Mouse (Mus musculus) heart, adult 11 months (tissue): ENCODE data around the gene Msl1.

Source experiments
- DNase-seq: peaks from one replicate; pipeline ENCODE4 v3.0.0; 2022

The Msl1 gene

DNA sequence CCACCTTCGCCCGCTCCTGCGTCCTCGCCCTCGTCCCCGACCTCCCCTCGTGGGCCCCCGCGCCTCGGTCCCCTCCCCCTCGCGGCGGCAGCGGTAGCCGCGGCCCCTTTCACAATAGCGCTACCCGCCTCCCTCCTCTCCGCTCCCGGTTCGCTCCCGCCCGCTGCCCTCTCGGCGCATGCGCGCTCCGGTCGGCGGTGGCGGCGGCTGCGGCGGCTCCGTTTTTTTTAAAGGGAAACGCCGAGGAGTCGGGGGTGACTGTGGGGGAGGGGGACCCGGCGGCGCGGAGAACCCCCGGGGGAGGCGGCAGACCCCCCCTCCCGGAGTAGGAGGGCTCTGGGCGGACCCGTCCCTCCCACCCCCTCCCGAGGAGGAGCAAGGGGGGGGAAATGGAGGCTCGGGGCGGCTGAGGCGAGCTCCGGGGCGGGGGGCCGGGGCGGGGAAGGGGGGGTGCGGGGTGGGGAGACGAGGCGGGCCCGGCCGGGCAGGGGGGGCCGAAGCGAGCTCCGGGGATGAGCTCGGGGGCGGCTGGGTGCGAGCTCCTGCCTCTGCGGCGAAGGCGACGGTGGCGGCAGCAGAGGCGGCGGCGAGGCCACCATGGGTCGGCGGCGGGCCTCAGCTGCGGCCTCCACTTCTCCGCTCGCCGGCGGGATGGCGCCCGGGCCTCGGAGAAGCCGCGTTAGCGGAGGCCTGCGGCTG is at the start of gene Msl1:
Gene Msl1, plus strand, starts transcription at position 502 of the 699 bp plus-strand sequence.
- peak; percentile 99 for DNase-seq

DNA sequence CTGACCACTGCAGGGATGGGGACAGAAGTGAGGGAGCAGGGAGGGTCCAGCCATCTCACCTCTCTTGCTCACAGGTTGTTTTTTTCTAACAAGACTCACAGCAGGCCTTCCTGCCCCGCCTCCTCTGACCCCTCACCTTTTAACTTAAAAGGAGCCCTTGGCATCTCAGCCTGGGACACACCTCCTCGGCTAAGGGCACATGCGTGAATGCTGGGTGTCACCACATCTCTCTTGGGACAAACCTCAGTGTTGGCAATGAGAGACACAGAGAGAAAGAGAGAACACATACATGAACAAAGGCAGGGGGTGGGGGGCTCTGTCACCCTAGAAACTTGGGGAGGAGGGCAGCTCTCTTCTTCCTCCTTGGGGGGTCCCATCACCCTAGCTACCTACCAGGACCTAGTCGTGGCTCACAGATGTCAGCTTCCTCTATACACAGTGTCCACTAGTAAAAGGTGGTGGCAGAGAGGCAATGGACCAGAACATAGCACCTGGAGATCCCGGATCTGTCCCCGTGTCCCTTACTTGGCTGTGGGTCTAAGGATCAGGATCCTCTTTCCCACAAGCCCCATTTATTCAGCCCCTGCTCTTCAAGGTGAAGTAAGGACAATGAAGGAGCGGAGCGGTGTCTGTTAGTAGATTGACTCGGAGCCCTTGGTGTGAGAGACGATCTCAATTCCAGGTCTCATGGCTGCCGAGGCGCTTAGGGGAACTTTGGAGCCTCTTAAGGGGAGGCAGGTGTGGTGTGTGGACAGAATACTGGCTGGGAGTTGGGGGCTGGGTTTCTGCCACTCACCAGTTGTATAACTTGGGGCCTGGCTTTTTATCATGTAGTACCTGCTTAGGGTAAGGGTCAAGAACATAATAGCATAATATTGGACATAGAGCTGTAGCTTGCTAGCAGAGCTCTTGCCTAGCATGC is 49.1 kb upstream of the Msl1 start:
- peak; percentile 94 for DNase-seq

GRCm38 (mm10) chr11:98746855-98747693 is 48.2 kb upstream of the Msl1 start:
- peak; percentile 99 for DNase-seq

DNA sequence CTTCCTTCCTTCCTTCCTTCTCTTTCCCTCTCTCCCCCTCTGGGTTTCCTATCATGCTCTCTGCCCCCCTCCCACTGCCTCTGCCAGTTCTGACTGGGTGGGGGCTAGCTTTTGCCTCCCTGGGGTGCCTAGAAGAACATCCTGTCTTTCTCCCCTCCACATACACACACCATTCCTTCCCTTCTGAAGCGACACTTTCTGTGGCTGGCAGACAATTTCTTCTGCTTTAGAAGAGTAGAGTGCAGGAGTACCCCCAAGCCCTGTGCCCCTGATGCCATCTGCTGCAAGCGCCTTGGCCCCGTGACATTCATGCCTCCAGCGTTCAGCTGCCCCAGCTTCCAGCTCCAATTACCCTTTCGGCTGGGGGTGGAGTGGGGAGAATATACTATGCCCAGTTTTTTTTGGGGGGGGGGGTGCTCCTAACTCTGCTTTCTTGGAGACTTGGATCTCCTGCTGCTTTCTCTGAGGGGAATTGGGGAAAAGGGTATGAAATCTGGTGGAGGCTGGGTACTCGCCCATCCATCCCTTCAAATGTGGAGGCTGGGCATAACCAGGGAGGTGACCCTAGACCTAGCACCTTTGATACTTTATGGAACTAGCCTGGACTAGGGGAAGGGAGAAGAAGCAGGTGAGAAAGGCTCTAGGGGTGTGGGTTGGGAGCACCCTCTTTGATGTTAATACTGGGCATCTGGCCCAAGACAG is 47.4 kb upstream of the Msl1 start:
- peak; percentile 98 for DNase-seq

GRCm38 (mm10) chr11:98748506-98749416 is 46.6 kb upstream of the Msl1 start:
- DNase-seq, result peak; percentile 96

- DNase-seq, result peak; percentile 94
Measured at GRCm38 (mm10) chr11:98749716-98750115, 45.6 kb upstream of the Msl1 start.

- peak; percentile 98 for DNase-seq
Measured at GRCm38 (mm10) chr11:98750351-98751201, 44.7 kb upstream of the Msl1 start.

GRCm38 (mm10) chr11:98751221-98751782 is 44.0 kb upstream of the Msl1 start:
- peak; percentile 96 for DNase-seq

DNA sequence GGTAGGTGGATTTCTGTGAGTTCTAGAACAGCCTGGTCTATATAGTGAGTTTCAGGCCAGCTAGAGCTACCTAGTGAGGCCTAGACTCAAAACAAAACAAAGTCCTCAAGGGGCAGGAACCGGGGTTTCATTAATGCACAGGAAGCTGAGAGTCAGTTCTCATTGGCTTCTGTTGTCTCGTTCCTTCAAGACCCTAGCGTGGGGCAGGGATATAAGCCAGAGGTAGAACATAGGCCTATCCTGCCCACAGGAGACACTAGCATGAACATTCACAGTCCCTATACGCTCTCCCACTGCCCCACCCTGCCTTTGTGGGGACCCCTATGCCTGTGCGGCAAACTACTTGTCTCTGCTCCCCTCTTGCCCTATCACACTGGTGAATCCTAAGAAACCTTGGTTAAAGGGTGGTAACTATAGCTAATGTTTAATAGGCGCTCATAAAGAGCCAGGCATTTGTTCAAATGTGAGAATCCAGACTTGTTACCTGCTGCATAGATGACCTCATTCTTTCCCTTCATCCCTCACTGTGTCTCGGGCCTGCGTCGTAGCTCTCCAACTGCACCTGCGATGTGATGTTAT is 42.7 kb upstream of the Msl1 start:
- DNase-seq, result peak; percentile 82

GRCm38 (mm10) chr11:98753264-98753663 is 42.1 kb upstream of the Msl1 start:
- peak; percentile 92 for DNase-seq

DNA sequence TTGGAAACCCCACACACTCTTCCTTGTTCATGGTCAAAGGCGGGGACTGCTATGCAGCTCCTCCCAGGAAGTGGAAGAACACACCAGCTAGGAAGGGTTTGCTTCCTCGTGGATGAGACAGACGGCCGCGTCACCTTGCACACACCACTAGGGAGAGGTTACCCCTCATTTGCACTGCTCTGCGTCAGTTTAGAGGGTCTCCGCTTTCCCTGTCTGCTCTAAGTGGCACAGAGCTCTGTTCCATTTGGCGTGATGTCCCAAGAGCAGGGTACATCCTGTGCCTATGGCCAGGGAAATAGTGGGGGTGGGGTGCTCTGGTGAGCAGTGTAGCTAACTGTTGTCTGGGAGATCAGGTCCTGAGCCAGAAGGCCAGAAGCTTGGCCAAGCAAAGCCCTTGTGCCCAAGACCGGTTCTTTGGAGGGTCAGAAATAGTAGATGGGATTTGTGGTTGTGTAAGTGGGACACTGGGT is 41.1 kb upstream of the Msl1 start:
- DNase-seq, result peak; percentile 95

GRCm38 (mm10) chr11:98754621-98755181 is 40.6 kb upstream of the Msl1 start:
- peak; percentile 97 for DNase-seq

- peak; percentile 91 for DNase-seq
Measured at GRCm38 (mm10) chr11:98755726-98756380, 39.5 kb upstream of the Msl1 start.

DNA sequence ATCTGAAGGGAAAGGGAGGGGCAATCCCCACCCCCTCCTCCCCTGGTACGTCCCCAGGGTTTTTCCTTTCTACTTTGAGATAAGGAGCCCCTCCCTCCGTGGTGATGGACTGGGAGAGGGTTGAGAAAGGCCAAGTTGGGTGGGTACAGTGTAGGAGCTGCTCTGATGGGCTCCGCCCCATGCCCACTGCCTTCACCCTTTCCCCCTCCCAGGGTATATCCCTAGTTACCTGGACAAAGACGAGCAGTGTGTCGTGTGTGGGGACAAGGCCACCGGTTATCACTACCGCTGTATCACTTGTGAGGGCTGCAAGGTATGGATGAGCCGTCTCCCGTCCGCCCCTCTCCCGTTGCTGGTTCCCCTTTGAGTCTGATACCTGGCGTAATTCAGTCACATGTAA is 38.6 kb upstream of the Msl1 start:
- DNase-seq, result peak; percentile 92

DNA sequence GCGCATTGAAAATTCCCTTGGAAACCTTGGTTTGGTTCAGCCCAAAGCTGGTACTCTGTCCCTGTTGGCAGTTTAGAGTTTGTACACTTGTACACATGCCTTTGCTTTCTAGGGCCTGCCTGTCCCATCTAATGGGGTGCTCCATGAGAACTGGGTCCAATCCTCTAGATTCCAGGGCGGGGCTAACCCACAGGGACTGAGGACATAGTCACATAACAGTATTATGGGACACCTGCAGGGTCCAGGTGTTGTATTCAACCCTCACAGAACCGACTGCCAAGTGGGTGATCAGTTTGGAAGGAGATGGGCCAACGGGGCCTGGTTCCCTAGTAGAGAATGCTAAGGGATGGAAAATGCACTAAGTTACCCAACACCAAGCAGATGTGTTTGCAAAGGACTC is 33.4 kb upstream of the Msl1 start:
- peak; percentile 92 for DNase-seq

DNA sequence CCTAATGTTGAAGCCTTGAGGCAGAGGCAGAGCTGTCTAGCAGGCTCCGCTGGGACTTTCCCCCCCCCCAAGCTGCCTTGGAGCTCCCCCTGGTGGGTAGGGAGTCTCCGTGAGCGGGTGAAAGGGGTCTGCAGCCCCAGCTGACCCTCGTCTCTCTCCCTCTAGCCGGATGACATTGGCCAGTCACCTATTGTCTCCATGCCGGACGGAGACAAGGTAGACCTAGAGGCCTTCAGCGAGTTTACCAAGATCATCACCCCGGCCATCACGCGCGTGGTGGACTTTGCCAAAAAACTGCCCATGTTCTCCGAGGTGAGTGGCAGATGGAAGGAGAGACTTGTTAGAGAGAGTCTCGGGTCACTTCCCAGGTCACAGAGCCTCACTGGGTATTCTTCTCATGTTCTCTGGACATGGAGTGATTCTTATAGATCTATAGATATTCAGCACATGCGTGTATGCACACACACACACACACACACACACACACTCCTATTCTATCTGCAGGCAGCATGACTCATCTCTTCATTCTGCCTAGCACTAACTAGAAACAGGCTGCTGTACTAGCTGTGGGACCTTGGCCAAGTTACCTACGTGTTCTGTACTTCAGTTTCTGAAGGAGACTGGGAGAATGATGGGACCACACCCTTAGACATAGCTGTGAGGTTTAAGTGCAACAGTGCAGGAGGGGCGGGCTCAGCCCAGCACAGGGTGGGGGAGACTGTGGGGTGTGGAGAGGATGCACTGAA is 32.4 kb upstream of the Msl1 start:
- DNase-seq, result peak; percentile 93

- DNase-seq, result peak; percentile 92
Measured at GRCm38 (mm10) chr11:98763502-98763861, 31.8 kb upstream of the Msl1 start.

- DNase-seq, result peak; percentile 95
Measured at GRCm38 (mm10) chr11:98764091-98764490, 31.2 kb upstream of the Msl1 start.
